Mouse (Mus musculus) large intestine, adult 2 months (tissue): Measurements from ENCODE around the gene Pgpep1l. TPM values are rescaled to one million over a fixed set of nuclear protein-coding genes. Genes with fewer than 3 reads are reported as not detected.

Experiments
- DNase-seq: peaks from one replicate; pipeline ENCODE4 v3.0.0-alpha.2; 2012; ENCODE audit warnings: low read depth, low spot score
- WGBS: fragments of 180-500 bp; shearing (Covaris S2); methylation state at CpG from one replicate; pipeline ENCODE4 v1.1.7; 2018; 5-methylcytosine and 5-hydroxymethylcytosine counted together
- polyA plus RNA-seq: library from polyadenylated mRNA; depleted of rRNA; stranded (reverse); fragments of >200 nt; gene quantifications from 2 replicates; pipeline ENCODE4 v1.2.3, GENCODE M21; 2012

Gene Pgpep1l
- polyA plus RNA-seq, 1 experiment = not detected

- WGBS = 27% methylated on average over 6 of the region's 6 CpGs
- no peak for DNase-seq
These were observed 2.7 kb upstream of the Pgpep1l start for GRCm38 (mm10) chr7:68266691-68267090.

GRCm38 (mm10) chr7:68265391-68265790 lies 1.4 kb upstream of the Pgpep1l start:
- DNase-seq = no peak

GRCm38 (mm10) chr7:68264531-68264930 lies 498 bp upstream of the Pgpep1l start:
- WGBS = 12% methylated on average over 14 of the region's 14 CpGs
- no peak for DNase-seq

More at GRCm38 (mm10) chr7:68265391-68265790, 1.4 kb upstream of the Pgpep1l start:
- 40% methylated on average over 7 of the region's 7 CpGs for WGBS

GRCm38 (mm10) chr7:68263346-68264027 lies 546 bp downstream of the Pgpep1l start:
- no peak for DNase-seq
- 66% methylated on average over 8 of the region's 8 CpGs for WGBS

- 46% methylated on average over 8 of the region's 8 CpGs for WGBS
- no peak for DNase-seq
These were observed 1.3 kb downstream of the Pgpep1l start for GRCm38 (mm10) chr7:68262612-68263200.

GRCm38 (mm10) chr7:68259523-68260081 lies 4.4 kb downstream of the Pgpep1l start:
- 56% methylated on average over 6 of the region's 6 CpGs for WGBS
- no peak for DNase-seq

- whole genome bisulfite sequencing = 78% methylated on average over 17 of the region's 17 CpGs
- no peak for DNase-seq
These were observed 5.5 kb downstream of the Pgpep1l start for GRCm38 (mm10) chr7:68258326-68259150.

GRCm38 (mm10) chr7:68257767-68258166 lies 6.3 kb downstream of the Pgpep1l start:
- 62% methylated on average over 2 of the region's 2 CpGs for whole genome bisulfite sequencing
- no peak for DNase-seq

GRCm38 (mm10) chr7:68250902-68251301 lies 13.1 kb downstream of the Pgpep1l start:
- no peak for DNase-seq
- 86% methylated on average over 3 of the region's 3 CpGs for whole genome bisulfite sequencing

GRCm38 (mm10) chr7:68250411-68250810 lies 13.6 kb downstream of the Pgpep1l start:
- DNase-seq = no peak
- WGBS = 59% methylated on average over 1 of the region's 1 CpGs

- 83% methylated on average over 8 of the region's 8 CpGs for WGBS
- no peak for DNase-seq
These were observed 17.8 kb downstream of the Pgpep1l start for GRCm38 (mm10) chr7:68246249-68246648.

GRCm38 (mm10) chr7:68245681-68246080 lies 18.4 kb downstream of the Pgpep1l start:
- DNase-seq = no peak
- WGBS = 52% methylated on average over 4 of the region's 4 CpGs

GRCm38 (mm10) chr7:68241205-68241604 lies 22.8 kb downstream of the Pgpep1l start:
- WGBS = 63% methylated on average over 9 of the region's 9 CpGs
- DNase-seq = no peak

GRCm38 (mm10) chr7:68239220-68239827 lies 24.7 kb downstream of the Pgpep1l start:
- WGBS = 67% methylated on average over 11 of the region's 11 CpGs
- no peak for DNase-seq

- DNase-seq = no peak
- WGBS = 86% methylated on average over 8 of the region's 8 CpGs
These were observed 27.2 kb downstream of the Pgpep1l start for GRCm38 (mm10) chr7:68236817-68237216.

- 37% methylated on average over 13 of the region's 13 CpGs for WGBS
- no peak for DNase-seq
These were observed 30.3 kb downstream of the Pgpep1l start for GRCm38 (mm10) chr7:68233619-68234223.

- 88% methylated on average over 5 of the region's 5 CpGs for WGBS
- no peak for DNase-seq
These were observed 31.5 kb downstream of the Pgpep1l start for GRCm38 (mm10) chr7:68232521-68232920.

GRCm38 (mm10) chr7:68230831-68231230 lies 33.2 kb downstream of the Pgpep1l start:
- DNase-seq = no peak
- 91% methylated on average over 9 of the region's 9 CpGs for WGBS

- 83% methylated on average over 6 of the region's 6 CpGs for WGBS
- DNase-seq = no peak
These were observed 35.5 kb downstream of the Pgpep1l start for GRCm38 (mm10) chr7:68228491-68228890.
